Mouse (Mus musculus) embryonic facial prominence, embryonic 13.5 days (tissue): ENCODE measurements around the gene Add3. TPM values are rescaled to one million over a fixed set of nuclear protein-coding genes. Genes with fewer than 3 reads are reported as not detected.

Source experiments
- ATAC-seq: fragments of 200-750 bp; cut with Nextera tagmentation; 2 replicates; pipeline ENCODE4 v1.8.0; 2017; ENCODE audit warnings: low read depth; ENCODE audit not compliant: insufficient number of reproducible peaks, insufficient read depth, low FRiP score, low TSS enrichment
- H3K27ac ChIP-seq: fragments of 300-500 bp; sonication (generic); 2 replicates; pipeline ENCODE4 v1.5.1; 2015; ENCODE audit warnings: moderate library complexity, mild to moderate bottlenecking, inconsistent platforms
- H3K27me3 ChIP-seq: fragments of 300-500 bp; sonication (generic); 2 replicates; pipeline ENCODE4 v1.6.1; 2015; ENCODE audit warnings: mild to moderate bottlenecking, inconsistent platforms
- H3K36me3 ChIP-seq: fragments of 300-500 bp; sonication (generic); 2 replicates; pipeline ENCODE4 v1.6.1; 2015; ENCODE audit warnings: mild to moderate bottlenecking, inconsistent platforms
- H3K4me1 ChIP-seq: fragments of 300-500 bp; sonication (generic); 2 replicates; pipeline ENCODE4 v1.6.1; 2015; ENCODE audit warnings: inconsistent platforms
- H3K4me2 ChIP-seq: fragments of 300-500 bp; sonication (generic); 2 replicates; pipeline ENCODE4 v1.6.1; 2015; ENCODE audit warnings: moderate library complexity, mild to moderate bottlenecking, inconsistent platforms
- H3K4me3 ChIP-seq: fragments of 300-500 bp; sonication (generic); 2 replicates; pipeline ENCODE4 v1.5.1; 2015; ENCODE audit warnings: mild to moderate bottlenecking, inconsistent platforms
- H3K9ac ChIP-seq: fragments of 300-500 bp; sonication (generic); 2 replicates; pipeline ENCODE4 v1.6.1; 2015; ENCODE audit warnings: mild to moderate bottlenecking, inconsistent platforms
- H3K9me3 ChIP-seq: fragments of 300-500 bp; sonication (generic); 2 replicates; pipeline ENCODE4 v1.6.1; 2016; ENCODE audit warnings: inconsistent platforms
- WGBS: fragments of 180-500 bp; shearing (Covaris S2); methylation state at CpG from one replicate; pipeline ENCODE4 v1.1.7; 2015; ENCODE audit warnings: mixed read lengths; 5-methylcytosine and 5-hydroxymethylcytosine counted together
- polyA plus RNA-seq: library from polyadenylated mRNA; unstranded; fragments of >200 nt; fragmentation: Nextera tagmentation; extraction: Ambion mirVana; gene quantifications from 2 replicates; pipeline ENCODE4 v1.2.1, GENCODE M21; 2015

The Add3 gene
- polyA plus RNA-seq, 1 experiment from 2014 or later: 73.8 TPM

GRCm38 (mm10) chr19:53176518-53176917 lies 36.3 kb downstream of the Add3 start:
- WGBS: 83% methylated on average over 4 of the region's 4 CpGs
- no peak overlapping the region for H3K4me3 ChIP-seq
- H3K36me3 ChIP-seq: 0 out of 2 replicates have a peak, but pooled peaks cover 4% of the 10 kb centered on the region
- no peaks in the 10 kb centered on the region for H3K27me3 ChIP-seq
- H3K27ac ChIP-seq: no peak overlapping the region
- no peaks in the 10 kb centered on the region for H3K9me3 ChIP-seq
- H3K4me1 ChIP-seq: peaks cover 10% of the 10 kb centered on the region
- no peak overlapping the region for H3K9ac ChIP-seq
- no peak overlapping the region for H3K4me2 ChIP-seq
- ATAC-seq: no peak

DNA sequence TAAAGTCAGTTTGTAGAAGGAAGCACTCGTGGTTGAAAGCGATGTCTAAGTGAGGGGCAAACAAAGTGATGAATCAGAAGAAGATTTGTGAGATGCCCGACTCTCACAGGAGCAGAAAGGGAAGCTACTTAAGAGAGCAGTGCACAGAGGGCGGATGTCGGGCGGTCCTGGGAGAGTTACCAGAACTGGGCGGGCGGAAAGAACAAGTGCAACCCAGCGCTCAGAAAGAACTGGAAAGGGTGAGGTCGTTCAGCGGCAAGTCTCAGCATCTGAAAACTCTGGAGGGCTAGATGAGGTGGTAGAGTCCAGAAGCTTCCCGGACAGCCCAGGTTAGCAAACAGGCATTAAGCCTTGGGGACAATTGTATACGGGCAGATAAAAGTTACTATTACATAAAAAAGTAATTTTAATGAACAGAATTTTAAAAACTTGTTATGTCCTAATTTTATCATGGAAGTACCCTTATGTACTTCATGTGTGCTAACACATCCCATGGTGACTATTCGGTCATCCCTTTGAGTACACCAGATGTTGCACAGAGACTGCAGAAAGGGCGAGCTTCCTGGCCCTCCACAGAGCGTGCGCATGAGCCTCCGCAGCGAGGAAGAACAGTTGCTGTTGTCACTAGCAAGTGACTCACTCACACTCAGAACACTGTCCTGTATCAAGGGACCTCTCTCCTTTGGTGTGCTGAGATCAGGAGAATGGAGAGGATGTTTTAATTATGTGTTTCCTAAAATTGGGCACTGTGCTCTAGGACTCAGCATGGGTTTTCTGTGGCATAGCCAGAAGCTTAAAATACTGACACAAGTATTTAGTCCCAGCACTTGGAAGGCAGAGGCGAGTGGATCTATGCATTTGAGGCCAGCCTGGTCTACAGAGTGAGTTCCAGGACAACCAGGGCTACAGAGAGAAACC lies 38.6 kb downstream of the Add3 start:
- no peak for ATAC-seq
- H3K27me3 ChIP-seq: no peaks in the 10 kb centered on the region
- no peak overlapping the region for H3K4me2 ChIP-seq
- no peaks in the 10 kb centered on the region for H3K9me3 ChIP-seq
- no peak overlapping the region for H3K27ac ChIP-seq
- H3K4me3 ChIP-seq: no peak overlapping the region
- H3K36me3 ChIP-seq: 0 out of 2 replicates have a peak, but pooled peaks cover 4% of the 10 kb centered on the region
- H3K4me1 ChIP-seq: peaks cover 16% of the 10 kb centered on the region
- no peak overlapping the region for H3K9ac ChIP-seq
- WGBS: 93% methylated on average over 20 of the region's 20 CpGs

GRCm38 (mm10) chr19:53180168-53180803 lies 40.0 kb downstream of the Add3 start:
- Histone ChIP-seq H3K9me3 (no peaks in the 10 kb centered on the region), H3K36me3 (0 out of 2 replicates have a peak, but pooled peaks cover 4% of the 10 kb centered on the region), H3K4me3 (no peak overlapping the region), H3K4me1 (peaks cover 27% of the 10 kb centered on the region), H3K4me2 (no peak overlapping the region), H3K27me3 (no peaks in the 10 kb centered on the region), H3K9ac (no peak overlapping the region), H3K27ac (no peak overlapping the region)
- 74% methylated on average over 12 of the region's 12 CpGs for WGBS
- ATAC-seq: no peak

DNA sequence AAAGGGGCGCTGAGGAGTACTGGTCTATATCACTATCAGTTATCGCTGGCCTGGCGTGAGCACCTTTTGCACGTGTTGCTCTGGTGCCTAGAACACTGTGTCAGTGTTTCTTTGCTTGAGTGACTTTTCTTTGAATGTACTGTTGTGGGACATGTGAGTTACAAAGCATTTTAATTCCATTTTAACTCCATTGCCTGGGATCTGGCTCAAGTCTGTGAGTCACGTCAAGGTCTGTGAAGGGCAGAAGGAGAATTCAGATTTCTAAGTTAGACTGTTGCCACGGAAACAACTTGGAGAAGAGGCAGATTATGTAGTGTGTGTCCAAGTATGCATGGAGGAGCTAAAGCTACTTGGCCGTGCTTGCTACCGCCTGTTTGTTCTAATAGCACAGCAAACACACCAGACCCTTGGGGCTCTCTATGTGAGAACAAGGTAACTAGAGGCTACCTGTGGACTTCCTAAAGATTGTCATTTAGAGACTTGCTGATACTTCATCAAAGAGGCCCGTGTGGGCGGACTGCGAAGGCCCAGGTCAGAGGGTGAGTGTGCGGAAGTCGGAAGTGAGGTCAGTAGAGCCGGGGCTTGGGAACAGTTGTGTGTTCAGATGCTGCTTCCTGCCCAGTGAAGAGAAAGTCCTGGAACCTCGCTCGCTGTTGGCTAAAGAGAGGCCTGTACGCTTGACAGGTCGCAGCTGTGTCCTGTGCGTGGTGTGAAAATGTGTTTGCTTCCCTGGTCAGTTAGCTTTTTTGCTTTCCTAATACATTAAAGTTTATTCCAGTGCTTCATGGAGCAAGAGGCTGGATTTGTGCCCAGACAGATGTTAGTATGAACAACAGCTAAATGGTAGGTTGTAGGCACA lies 41.0 kb downstream of the Add3 start:
- 84% methylated on average over 19 of the region's 19 CpGs for WGBS

DNA sequence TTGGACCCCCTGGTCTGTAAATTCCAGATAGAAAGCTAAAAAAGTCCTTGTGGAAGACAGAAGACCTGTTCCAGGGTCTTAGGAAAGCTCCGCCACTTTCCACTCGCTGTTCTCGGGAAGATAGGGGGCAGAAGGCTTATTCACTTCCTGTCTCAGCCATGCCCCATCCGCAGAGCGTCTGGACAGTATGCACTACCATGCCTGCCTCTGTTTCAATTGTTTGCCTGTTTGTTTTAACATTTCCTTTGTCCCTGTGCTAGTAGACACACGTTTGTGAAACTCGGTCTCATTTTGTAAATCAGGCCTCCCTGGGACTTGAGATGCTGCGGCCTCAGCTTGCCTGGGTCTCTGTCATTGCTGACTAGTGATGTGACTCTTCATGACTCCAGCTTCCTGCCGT lies 43.4 kb downstream of the Add3 start:
- Histone ChIP-seq H3K4me2 (no peak overlapping the region), H3K36me3 (no peaks in the 10 kb centered on the region), H3K27ac (peak overlapping the region; percentile 29; the same call in 1 of the 2 replicates), H3K4me3 (no peak overlapping the region), H3K27me3 (no peaks in the 10 kb centered on the region), H3K9ac (no peak overlapping the region), H3K4me1 (peaks cover 44% of the 10 kb centered on the region), H3K9me3 (no peaks in the 10 kb centered on the region)
- WGBS: 65% methylated on average over 9 of the region's 9 CpGs
- no peak for ATAC-seq

More for the DNA sequence above, 41.0 kb downstream of the Add3 start:
- Histone ChIP-seq H3K36me3 (0 out of 2 replicates have a peak, but pooled peaks cover 4% of the 10 kb centered on the region), H3K4me2 (no peak overlapping the region), H3K27me3 (no peaks in the 10 kb centered on the region), H3K27ac (no peak overlapping the region), H3K4me3 (no peak overlapping the region), H3K9ac (no peak overlapping the region), H3K9me3 (no peaks in the 10 kb centered on the region), H3K4me1 (peaks cover 34% of the 10 kb centered on the region)
- 0 out of 2 replicates have a peak, but pooled peaks have one; percentile 26 for ATAC-seq

DNA sequence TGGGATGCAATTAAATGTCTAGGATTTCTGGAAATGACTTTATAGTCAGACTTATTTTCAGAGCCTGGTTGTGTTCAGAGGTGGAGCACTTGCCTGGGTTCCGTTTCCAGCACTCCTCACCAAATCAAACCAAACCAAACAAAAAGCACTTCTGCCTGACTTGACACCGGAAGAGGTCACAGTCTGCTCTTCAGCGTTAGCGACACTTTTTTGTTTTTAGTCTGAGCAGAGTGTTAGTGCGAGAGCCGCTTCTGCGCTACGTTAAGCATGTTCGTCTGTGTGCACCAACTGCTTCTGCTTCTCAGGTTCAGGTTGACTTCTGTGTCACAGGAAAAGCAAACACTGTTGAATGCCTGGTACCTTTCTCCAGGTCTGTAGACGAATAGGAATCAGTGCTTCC lies 44.0 kb downstream of the Add3 start:
- Histone ChIP-seq H3K27ac (peak overlapping the region; percentile 48; the same call in 1 of the 2 replicates), H3K4me1 (peaks cover 44% of the 10 kb centered on the region), H3K4me3 (no peak overlapping the region), H3K9me3 (no peaks in the 10 kb centered on the region), H3K27me3 (no peaks in the 10 kb centered on the region), H3K36me3 (no peaks in the 10 kb centered on the region), H3K9ac (no peak overlapping the region), H3K4me2 (no peak overlapping the region)
- no peak for ATAC-seq
- 66% methylated on average over 10 of the region's 10 CpGs for WGBS

DNA sequence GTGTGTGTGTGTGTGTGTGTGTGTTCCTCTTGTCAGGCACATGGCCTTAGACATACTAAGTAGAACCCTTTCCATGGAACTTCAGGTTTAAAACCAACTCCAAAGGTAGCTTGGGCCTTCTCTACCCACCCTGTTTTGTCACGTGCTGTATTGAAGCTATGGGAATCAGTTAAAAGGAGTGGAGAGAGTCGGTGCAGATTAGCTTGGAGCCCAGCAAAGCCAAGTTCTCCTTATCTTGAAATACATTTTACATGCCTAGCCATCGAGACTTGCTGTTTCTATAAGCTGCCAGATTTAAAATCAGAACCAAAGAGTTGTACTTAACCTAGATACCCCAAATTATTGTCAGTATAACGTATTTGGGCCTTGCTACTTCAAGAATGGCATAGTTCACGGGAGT lies 44.7 kb downstream of the Add3 start:
- Histone ChIP-seq H3K27me3 (no peaks in the 10 kb centered on the region), H3K4me1 (peaks cover 44% of the 10 kb centered on the region), H3K9ac (no peak overlapping the region), H3K9me3 (no peaks in the 10 kb centered on the region), H3K36me3 (no peaks in the 10 kb centered on the region), H3K27ac (no peak overlapping the region), H3K4me3 (no peak overlapping the region), H3K4me2 (no peak overlapping the region)
- 79% methylated on average over 5 of the region's 5 CpGs for WGBS
- no peak for ATAC-seq

DNA sequence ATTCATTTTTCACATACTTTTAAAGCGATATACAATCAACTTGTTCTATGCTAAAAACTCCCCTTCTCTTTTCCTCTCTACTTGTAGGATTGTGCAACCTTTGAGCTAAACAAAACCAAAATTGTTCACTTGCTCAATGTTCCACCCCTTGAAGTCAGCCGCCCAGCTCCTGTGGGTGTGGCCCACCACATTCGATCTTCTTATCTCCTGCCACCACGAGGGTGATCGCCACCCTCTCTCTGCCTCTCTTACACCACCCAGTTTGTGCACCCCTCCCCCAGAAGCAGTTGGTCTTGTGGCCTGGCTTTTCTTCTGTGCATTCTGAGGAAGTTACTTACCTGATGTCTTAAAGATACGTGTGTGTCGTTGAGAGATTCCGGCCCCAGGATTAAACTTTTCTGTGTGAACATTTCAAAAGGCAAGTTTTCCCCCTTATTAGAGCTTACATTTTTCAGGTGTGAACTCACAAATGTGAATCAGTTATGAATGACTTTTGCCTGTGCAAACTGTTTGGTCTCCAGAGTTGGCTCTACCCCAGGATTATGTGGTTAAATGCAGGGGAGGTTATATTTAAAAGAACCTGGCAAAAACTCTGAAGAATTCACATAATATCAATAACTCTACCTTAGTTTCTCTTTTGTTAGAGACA lies 45.4 kb downstream of the Add3 start:
- Histone ChIP-seq H3K27me3 (no peaks in the 10 kb centered on the region), H3K4me3 (no peak overlapping the region), H3K9me3 (no peaks in the 10 kb centered on the region), H3K36me3 (no peaks in the 10 kb centered on the region), H3K4me2 (no peak overlapping the region; the same call in 1 of the 2 replicates), H3K4me1 (peaks cover 41% of the 10 kb centered on the region), H3K9ac (no peak overlapping the region), H3K27ac (peak overlapping the region; percentile 28; the same call in 1 of the 2 replicates)
- WGBS: 47% methylated on average over 8 of the region's 8 CpGs
- no peak for ATAC-seq

- Histone ChIP-seq H3K27ac (no peak overlapping the region), H3K4me1 (peaks cover 39% of the 10 kb centered on the region), H3K36me3 (no peaks in the 10 kb centered on the region), H3K4me2 (no peak overlapping the region), H3K4me3 (no peak overlapping the region), H3K9ac (no peak overlapping the region), H3K27me3 (no peaks in the 10 kb centered on the region), H3K9me3 (no peaks in the 10 kb centered on the region)
- no peak for ATAC-seq
- 76% methylated on average over 4 of the region's 4 CpGs for WGBS
Measured at GRCm38 (mm10) chr19:53186456-53186855, 46.2 kb downstream of the Add3 start.

DNA sequence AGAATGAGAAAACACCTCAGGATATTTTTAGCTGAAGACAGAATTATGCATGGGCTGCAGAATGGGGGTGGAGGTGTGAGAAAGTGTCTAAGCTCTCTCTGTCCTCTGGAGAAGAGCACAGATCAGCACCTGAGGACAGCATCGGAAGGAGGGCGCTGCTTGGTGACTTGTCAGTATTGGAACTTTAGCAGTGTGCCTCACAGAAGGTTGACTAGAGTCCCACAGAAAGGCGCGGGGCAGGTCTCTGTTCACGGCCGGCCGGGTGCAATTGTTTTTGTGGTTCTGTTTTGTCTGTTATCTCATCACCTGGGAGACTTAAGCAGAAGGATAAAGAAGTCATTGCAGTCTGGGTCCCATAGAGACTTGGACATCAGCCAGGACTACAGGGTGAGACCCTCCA lies 47.3 kb downstream of the Add3 start:
- peaks cover 45% of the 10 kb centered on the region for H3K4me1 ChIP-seq
- no peak overlapping the region for H3K27ac ChIP-seq
- no peak for ATAC-seq
- no peak overlapping the region for H3K9ac ChIP-seq
- no peaks in the 10 kb centered on the region for H3K36me3 ChIP-seq
- no peak overlapping the region for H3K4me2 ChIP-seq
- WGBS: 83% methylated on average over 7 of the region's 7 CpGs
- H3K27me3 ChIP-seq: no peaks in the 10 kb centered on the region
- no peak overlapping the region for H3K4me3 ChIP-seq
- H3K9me3 ChIP-seq: no peaks in the 10 kb centered on the region

DNA sequence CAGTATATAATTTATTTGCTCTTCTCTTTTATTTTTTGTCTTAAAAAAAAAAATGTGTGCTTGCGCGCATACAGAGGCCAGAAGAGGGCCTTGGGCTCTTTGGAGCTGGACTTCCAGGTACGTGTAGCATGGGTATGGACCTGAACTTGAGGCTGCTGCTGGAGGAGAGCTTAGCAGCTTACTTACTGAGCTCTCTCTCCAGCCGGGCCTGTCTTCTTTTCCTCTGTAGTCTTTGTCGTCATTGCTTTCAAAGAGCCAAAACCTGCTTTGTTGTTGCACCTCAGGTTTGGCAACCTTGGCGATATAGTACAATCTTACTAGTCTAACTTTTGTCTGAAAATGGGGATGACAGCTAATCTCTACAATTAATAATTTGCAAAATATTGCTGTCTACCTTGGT lies 47.9 kb downstream of the Add3 start:
- 79% methylated on average over 6 of the region's 6 CpGs for WGBS
- H3K4me2 ChIP-seq: no peak overlapping the region
- H3K27me3 ChIP-seq: no peaks in the 10 kb centered on the region
- H3K9ac ChIP-seq: no peak overlapping the region
- ATAC-seq: no peak
- H3K27ac ChIP-seq: no peak overlapping the region
- peaks cover 44% of the 10 kb centered on the region for H3K4me1 ChIP-seq
- H3K9me3 ChIP-seq: no peaks in the 10 kb centered on the region
- H3K4me3 ChIP-seq: no peak overlapping the region
- no peaks in the 10 kb centered on the region for H3K36me3 ChIP-seq
